In genomic region chr1:133825543-133825942, GRCm38 (mm10) we compare ENCODE assay signal across 8 mouse cellular contexts. TPM values are rescaled to one million over a fixed set of nuclear protein-coding genes. Genes with fewer than 3 reads are reported as not detected.
DNase-seq lines count a peak whose midpoint lies in the region; ATAC-seq and TF ChIP-seq lines count a peak whose summit lies in the region.

No protein-coding gene starts in this region.

- no peak overlapping the region for H3K4me2 ChIP-seq in lung, embryonic 14.5 days
- no peak overlapping the region for H3K4me2 ChIP-seq in hindbrain, embryonic 15.5 days
- no peak overlapping the region for H3K4me2 ChIP-seq in midbrain, embryonic 16.5 days (ENCODE audit: low read length)

- TF ChIP-seq CTCF in lung, embryonic 14.5 days (IDR thresholded peaks at IDR 0.05; ENCODE audit: low read depth): no peak
- TF ChIP-seq CTCF in lung, adult 2 months (IDR thresholded peaks at IDR 0.05; ENCODE audit: insufficient read depth, low read length): no peak

- no peaks in the 10 kb centered on the region for H3K36me3 ChIP-seq in lung, embryonic 14.5 days (ENCODE audit: insufficient read depth)
- H3K36me3 ChIP-seq in hindbrain, embryonic 15.5 days: no peaks in the 10 kb centered on the region
- H3K36me3 ChIP-seq in midbrain, embryonic 16.5 days (ENCODE audit: control insufficient read depth, insufficient read depth, low read length): no peaks in the 10 kb centered on the region

- peak overlapping the region; percentile 60; the same call in 1 of the 2 replicates for H3K27ac ChIP-seq in lung, embryonic 14.5 days (ENCODE audit: low read depth)
- H3K27ac ChIP-seq in hindbrain, embryonic 15.5 days (replicated peaks): peak overlapping the region; percentile 64; the same call in 1 of the 2 replicates
- no peak overlapping the region for H3K27ac ChIP-seq in midbrain, embryonic 16.5 days (ENCODE audit: low read length)

- no peaks in the 10 kb centered on the region for H3K9me3 ChIP-seq in lung, embryonic 14.5 days (ENCODE audit: low read depth, low read length)
- H3K9me3 ChIP-seq in hindbrain, embryonic 15.5 days: no peaks in the 10 kb centered on the region
- no peaks in the 10 kb centered on the region for H3K9me3 ChIP-seq in midbrain, embryonic 16.5 days (replicated peaks; ENCODE audit: control insufficient read depth, low read length, poor library complexity, severe bottlenecking)

- WGBS in lung, embryonic 14.5 days: 10% methylated on average over 8 of the region's 8 CpGs
- WGBS in lung, adult 2 months: 60% methylated on average over 8 of the region's 8 CpGs
- WGBS in hindbrain, embryonic 15.5 days: 7% methylated on average over 8 of the region's 8 CpGs
- WGBS in midbrain, embryonic 16.5 days: 8% methylated on average over 8 of the region's 8 CpGs

- H3K27me3 ChIP-seq in lung, embryonic 14.5 days (ENCODE audit: insufficient read depth, low read length): no peaks in the 10 kb centered on the region
- no peaks in the 10 kb centered on the region for H3K27me3 ChIP-seq in hindbrain, embryonic 15.5 days
- H3K27me3 ChIP-seq in midbrain, embryonic 16.5 days (ENCODE audit: control insufficient read depth, insufficient read depth, low read depth, low read length): no peaks in the 10 kb centered on the region

- DNase-seq in lung, embryonic 14.5 days: no peak
- no peak for DNase-seq in lung, adult 2 months
- peak; percentile 97 for DNase-seq in c-Kit-positive CD71-positive TER-119-positive erythroid progenitor cells, embryonic 14.5 days (ENCODE audit: low spot score)
- no peak for DNase-seq in gastrocnemius, adult 18-20 months (ENCODE audit: low spot score)
- DNase-seq in adipocyte (ENCODE audit: low spot score): no peak
- DNase-seq in thymus, postnatal 0 days (ENCODE audit: low spot score): no peak

- peak; percentile 77 for ATAC-seq in lung, embryonic 14.5 days (ENCODE audit: insufficient read depth)
- peak; percentile 69; the same call in 1 of the 2 replicates for ATAC-seq in hindbrain, embryonic 15.5 days (ENCODE audit: low FRiP score, low read depth)
- ATAC-seq in midbrain, embryonic 16.5 days: peak; percentile 57; the same call in 1 of the 2 replicates

- H3K4me3 ChIP-seq in lung, embryonic 14.5 days (ENCODE audit: low read depth, low read length): no peak overlapping the region
- no peak overlapping the region for H3K4me3 ChIP-seq in lung, adult 2 months (replicated peaks; ENCODE audit: extremely low read depth, low read depth, low read length)
- H3K4me3 ChIP-seq in hindbrain, embryonic 15.5 days: no peak overlapping the region
- H3K4me3 ChIP-seq in midbrain, embryonic 16.5 days (ENCODE audit: low read depth, low read length): no peak overlapping the region

- H3K9ac ChIP-seq in lung, embryonic 14.5 days: no peak overlapping the region
- H3K9ac ChIP-seq in hindbrain, embryonic 15.5 days: no peak overlapping the region
- no peak overlapping the region for H3K9ac ChIP-seq in midbrain, embryonic 16.5 days (ENCODE audit: low read depth, low read length)

- H3K4me1 ChIP-seq in lung, embryonic 14.5 days (ENCODE audit: insufficient read depth): peaks cover 6% of the 10 kb centered on the region
- no peaks in the 10 kb centered on the region for H3K4me1 ChIP-seq in lung, adult 2 months (ENCODE audit: control insufficient read depth, insufficient read depth, low read length)
- H3K4me1 ChIP-seq in hindbrain, embryonic 15.5 days (replicated peaks): peaks cover 28% of the 10 kb centered on the region
- H3K4me1 ChIP-seq in midbrain, embryonic 16.5 days (ENCODE audit: control insufficient read depth, insufficient read depth, low read length): peaks cover 18% of the 10 kb centered on the region

- TF ChIP-seq POLR2A in lung, adult 2 months (IDR thresholded peaks at IDR 0.05; ENCODE audit: borderline replicate concordance, extremely low read depth, low read depth, low read length): no peak

RNA-seq across cellular contexts. Expression of gene Atp2b4, which starts 24.7 kb away (rescaled TPM):
- polyA plus RNA-seq in lung, embryonic 14.5 days (2014; fragmentation: Nextera tagmentation; extraction: Ambion mirVana): 11.2 and 12.7 TPM in 2 replicates
- 9.5 and 11.3 TPM in 2 replicates for polyA plus RNA-seq in lung, adult 2 months (2012; rRNA removed)
- polyA plus RNA-seq in hindbrain, embryonic 15.5 days (2015; fragmentation: Nextera tagmentation; extraction: Ambion mirVana): 11.8 and 12.4 TPM in 2 replicates
- polyA plus RNA-seq in midbrain, embryonic 16.5 days (2015; fragmentation: Nextera tagmentation; extraction: Ambion mirVana): 11.8 and 13.4 TPM in 2 replicates
- 10 to 100 TPM in 1 of 2 experiments, 1 to 10 TPM in 1; 7.1 to 11.6 TPM for total RNA-seq in gastrocnemius, adult 18-20 months (2021)
- polyA plus RNA-seq in thymus, postnatal 0 days (2015; fragmentation: Nextera tagmentation; extraction: Ambion mirVana): 3.1 and 3.5 TPM in 2 replicates
